Mouse (Mus musculus) T-helper 17 cell (primary cell): Measurements from ENCODE around the gene Aanat.

Experiments used
- in situ Hi-C, 2 experiments: fragments of 300-600 bp; cut with MboI, MseI; formaldehyde crosslinking; loops; 1 replicate in 1 of 2; 2 replicates in 1 of 2; pipeline ENCODE4 v1.15.1; 2025; ENCODE audit warnings: high pct_unique_total_duplicates in 2 of 2

Gene Aanat

GRCm38 (mm10) chr11:116627072-116628020 lies 41.1 kb downstream of the Aanat start:
- in situ Hi-C loops, result loop anchor here in 1 of 2 experiments (5.0 kb wide), 2 partner anchors 35 to 70 kb away; no protein-coding TSS in a partner anchor

DNA sequence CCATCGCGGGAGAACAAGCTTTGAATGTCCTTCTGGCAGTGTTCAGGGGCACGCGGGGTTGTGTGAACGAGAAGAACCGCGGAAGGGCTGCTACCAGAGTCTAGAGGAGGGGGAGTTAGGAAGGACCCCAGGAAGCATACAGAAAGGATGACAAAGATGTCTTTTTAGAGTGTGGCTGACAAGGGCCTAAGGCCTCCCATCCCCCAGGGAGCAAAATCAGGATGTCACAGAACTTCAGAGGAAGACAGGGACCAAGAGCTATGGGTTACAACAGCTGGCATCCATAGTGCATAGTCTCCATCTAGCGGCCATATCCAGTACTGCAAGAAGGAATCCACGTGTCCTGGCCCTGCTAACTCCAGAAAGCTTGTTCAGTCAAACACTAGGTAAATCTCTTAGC lies 42.5 kb downstream of the Aanat start:
- in situ Hi-C loops, result loop anchor here in 1 of 2 experiments (5.0 kb wide), 2 partner anchors 36 to 71 kb away; no protein-coding TSS in a partner anchor

GRCm38 (mm10) chr11:116629472-116629871 lies 43.2 kb downstream of the Aanat start:
- in situ Hi-C loops, result loop anchor here in 1 of 2 experiments (5.0 kb wide), 2 partner anchors 37 to 72 kb away; no protein-coding TSS in a partner anchor

DNA sequence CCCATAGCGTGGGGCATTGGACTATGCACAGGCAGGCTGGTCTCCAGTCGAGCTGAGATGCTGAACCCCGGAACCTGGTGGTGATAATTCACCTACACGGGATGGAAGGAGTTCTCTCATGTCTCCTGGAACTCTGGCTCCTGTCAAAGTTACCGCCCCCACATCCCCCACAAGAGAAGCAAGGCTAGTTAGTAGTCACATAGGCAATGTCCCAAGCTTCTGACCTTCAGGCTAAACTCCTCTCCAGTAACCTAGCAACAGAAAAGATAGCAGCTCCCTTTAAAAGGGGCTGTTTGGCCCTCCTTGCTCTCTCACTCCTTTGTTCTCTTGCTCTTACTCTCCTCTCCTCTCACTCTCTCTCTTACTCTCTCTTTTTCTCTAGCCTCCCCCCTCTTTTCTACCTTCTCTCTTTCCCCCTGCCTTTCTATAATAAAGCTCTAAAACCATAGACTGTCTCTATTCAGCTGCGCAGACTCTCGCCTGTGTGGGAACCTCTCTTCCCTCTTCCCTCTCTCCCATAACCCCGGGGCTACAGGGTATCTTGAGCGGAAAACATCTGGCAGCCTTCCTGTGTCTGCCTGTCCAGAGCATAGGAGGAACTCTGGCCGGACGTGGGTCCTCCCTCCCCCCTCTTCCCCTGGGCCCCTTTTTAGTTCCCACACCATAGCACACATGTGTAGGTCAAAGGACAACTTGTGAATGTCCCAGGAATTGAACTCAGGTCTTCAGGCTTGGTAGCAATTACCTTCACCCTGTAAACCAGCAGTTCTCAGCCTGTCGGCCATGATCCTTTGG lies 44.1 kb downstream of the Aanat start:
- in situ Hi-C loops, result no loop called here

GRCm38 (mm10) chr11:116632962-116633361 lies 46.7 kb downstream of the Aanat start:
- in situ Hi-C loops, result no loop called here

GRCm38 (mm10) chr11:116636607-116637006 lies 50.4 kb downstream of the Aanat start:
- in situ Hi-C loops, result loop anchor here in 1 of 2 experiments (5.0 kb wide), 1 partner anchor 106 kb away; no protein-coding TSS in a partner anchor

GRCm38 (mm10) chr11:116641168-116641567 lies 54.9 kb downstream of the Aanat start:
- in situ Hi-C loops, result loop anchor here in 1 of 2 experiments (5.0 kb wide), 1 partner anchor 46 kb away; no protein-coding TSS in a partner anchor

DNA sequence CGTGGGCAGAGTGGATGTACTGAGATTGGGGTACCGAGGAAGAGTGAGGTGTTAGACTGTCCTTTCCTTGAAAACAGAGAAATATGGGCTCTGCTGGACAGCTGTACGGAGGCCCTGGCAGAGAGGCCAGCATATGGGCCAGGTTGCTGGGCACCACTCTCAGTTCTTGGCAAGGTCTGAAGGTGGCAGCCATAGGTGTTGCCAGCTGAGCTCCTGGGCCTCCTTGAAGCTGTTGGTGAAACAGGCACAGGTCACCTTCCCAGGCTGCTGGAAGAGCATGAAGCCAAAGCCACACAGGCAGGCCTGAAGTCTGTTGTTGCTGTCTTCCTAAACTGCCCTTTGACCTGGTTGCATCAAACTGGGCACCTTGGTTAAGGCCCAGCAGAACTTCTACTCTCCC lies 55.5 kb downstream of the Aanat start:
- in situ Hi-C loops, result loop anchor here in 1 of 2 experiments (5.0 kb wide), 1 partner anchor 46 kb away; no protein-coding TSS in a partner anchor

DNA sequence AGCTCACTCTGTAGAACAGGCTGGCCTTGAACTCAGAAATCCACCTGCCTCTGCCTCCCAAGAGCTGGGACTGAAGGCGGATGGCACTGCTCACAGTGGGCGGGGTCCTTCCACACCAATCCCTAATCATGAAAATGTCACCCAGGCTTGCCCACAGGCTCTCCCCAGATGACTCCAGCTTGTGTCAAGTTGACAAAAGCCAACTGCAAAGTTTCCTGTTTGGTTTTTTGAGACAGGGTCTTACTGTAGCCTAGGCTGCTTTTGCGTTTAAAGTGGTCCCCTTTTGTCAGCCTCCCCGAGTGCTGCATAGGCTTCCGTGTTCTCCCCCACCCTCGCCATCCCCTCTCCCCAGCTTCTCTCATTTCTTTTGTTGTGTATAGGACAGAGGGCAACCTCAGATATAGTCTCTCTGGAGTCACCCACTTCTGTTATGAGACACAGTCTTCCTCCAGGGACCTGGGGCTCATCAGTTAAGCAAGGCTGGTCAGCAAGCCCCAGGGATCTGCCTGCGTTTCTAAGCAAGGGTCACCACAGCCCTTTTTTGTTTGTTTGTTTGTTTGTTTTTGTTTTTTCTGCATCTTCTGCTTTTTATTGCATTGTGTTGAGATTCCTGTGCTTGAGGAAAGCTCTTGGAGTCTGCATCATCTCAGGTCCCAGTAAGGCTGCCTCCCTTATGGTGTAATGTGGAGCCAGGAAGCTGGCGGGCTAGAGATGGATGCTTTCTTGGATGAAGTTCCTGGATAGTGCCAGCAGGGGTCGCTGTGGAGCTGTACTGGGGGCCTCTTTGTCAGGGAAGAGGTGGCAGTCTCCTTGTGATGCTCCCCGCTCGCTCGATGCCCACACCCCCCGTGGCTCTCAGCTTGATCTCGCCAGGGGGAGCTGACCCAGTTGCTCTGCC lies 56.7 kb downstream of the Aanat start:
- in situ Hi-C loops, result loop anchor here in 1 of 2 experiments (5.0 kb wide), 1 partner anchor 44 kb away; no protein-coding TSS in a partner anchor

- in situ Hi-C loops, result loop anchor here in 1 of 2 experiments (5.0 kb wide), 1 partner anchor 44 kb away; no protein-coding TSS in a partner anchor
These were observed 57.5 kb downstream of the Aanat start for GRCm38 (mm10) chr11:116643579-116644224.

DNA sequence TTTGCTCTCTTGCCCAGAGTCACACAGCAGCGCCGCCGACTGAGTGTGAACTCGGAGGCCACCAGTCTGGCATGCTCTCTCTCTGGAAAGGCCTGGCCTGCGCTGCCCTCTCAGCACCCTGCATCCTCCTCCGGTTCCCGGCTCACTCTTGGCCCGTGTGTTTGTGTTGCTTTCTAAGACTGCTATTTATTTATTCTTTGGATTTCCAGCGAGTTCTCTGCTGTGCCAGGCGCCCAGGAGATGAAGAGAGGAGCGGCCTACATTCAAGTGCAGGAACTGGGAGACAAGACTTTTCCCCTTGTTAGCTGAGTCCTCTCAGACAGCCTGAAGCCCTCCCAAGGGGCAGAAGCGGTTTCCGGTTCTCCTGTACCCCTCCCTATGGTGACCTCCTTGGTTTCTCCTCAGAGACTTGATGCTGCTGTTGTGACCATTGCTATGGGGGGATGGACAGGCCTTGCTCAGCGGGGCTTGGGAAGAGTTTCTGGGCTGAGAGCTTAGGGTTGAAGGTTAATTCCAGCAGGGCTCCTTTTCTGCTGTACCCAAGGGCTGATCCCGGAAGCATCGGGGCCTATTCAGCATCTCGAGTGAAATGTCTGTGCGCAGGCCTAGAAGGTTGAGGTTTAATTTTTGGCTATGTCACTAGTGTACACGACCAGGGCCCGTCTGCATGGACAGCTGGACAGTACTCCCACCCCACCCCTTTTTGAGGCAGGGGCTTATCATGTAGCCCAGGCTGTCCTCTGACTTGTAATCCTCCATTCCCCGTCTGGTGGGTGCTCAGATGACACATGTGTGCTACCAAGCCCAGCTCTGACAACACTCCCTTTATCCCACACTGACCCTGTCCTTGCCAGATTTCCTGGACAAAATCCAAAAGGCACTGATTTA lies 58.2 kb downstream of the Aanat start:
- in situ Hi-C loops, result loop anchor here (5.0 kb wide), 3 partner anchors 43 to 163 kb away; no protein-coding TSS in a partner anchor

DNA sequence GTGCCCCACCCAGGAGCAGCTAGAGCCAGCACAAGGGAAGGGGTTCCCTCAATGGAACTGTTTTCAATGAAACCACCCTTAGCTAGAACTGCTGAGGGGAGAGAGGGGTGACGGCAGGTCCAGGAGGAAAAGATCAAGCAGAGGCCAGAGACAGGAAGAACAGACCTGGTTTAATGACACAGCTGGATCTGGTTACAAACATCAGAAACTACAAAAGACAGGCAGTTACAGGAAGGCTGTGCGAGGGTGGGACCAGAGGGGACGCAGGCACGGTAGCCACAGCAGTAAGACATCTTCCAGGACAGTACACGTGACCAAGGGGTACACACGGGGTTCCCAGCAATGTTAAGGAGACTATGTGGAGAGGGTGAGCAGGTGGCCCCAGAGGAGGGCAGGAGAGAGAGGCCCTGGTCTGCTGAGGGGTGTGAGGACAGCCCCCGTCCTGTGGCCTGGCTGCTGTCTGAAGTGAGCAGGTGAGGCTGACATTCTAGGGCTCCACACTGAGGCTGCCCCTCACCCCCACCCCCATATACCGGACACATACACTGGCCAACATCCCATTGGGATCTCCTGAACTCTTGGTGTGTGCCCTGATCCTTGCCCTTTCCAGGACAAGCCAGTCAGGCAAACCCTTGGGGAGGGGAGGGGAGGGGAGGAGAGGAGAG lies 59.3 kb downstream of the Aanat start:
- in situ Hi-C loops, result loop anchor here (5.0 kb wide), 2 partner anchors 157 to 162 kb away; no protein-coding TSS in a partner anchor

DNA sequence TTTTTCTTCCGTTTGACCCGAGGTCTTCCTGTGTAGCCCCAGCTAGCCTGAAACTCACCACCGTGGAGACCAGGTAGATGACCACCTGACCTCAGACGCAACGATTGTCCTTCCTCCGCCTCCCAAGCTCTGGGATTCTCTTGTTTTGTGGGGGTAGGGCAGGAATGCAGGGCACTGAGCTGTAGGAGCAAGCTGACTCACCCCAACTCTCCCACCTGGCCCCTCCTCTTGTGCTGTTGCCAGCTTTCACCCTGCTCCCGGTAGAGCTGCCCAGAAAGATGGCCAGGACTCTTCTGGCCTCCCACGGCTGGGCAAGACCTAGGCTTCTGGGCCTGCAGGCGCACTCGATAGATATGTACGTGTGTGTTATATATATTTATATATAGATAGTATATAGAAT lies 59.9 kb downstream of the Aanat start:
- in situ Hi-C loops, result loop anchor here (5.0 kb wide), 2 partner anchors 156 to 161 kb away; no protein-coding TSS in a partner anchor

DNA sequence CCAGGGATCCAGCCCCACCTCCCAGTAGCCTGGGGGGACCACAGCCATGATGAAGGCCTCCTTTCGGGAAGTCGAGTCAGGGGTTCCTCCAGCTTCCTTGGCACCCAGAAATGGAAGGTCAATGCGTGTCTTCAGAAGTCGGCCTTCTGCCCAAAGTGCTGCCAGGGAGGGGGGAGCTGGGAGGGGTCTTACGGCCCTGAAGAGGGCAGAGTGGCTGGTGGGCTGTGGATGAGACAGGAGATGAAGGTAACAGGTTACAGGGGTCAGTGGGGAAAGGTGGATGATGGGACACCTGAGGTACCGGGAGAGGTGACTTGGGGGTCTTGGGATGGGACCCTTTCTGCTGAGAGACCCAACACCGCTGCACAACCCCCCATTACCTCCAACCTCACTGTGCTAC lies 60.5 kb downstream of the Aanat start:
- in situ Hi-C loops, result loop anchor here (5.0 kb wide), 2 partner anchors 156 to 161 kb away; no protein-coding TSS in a partner anchor
